Mouse (Mus musculus): ENCODE measurements around the gene Fastk.
"Not testable (repeated sequence)": the region's sequence is repeated elsewhere in the genome, so short reads cannot be mapped to it uniquely, and the experiment has no call there.

The Fastk gene

DNA sequence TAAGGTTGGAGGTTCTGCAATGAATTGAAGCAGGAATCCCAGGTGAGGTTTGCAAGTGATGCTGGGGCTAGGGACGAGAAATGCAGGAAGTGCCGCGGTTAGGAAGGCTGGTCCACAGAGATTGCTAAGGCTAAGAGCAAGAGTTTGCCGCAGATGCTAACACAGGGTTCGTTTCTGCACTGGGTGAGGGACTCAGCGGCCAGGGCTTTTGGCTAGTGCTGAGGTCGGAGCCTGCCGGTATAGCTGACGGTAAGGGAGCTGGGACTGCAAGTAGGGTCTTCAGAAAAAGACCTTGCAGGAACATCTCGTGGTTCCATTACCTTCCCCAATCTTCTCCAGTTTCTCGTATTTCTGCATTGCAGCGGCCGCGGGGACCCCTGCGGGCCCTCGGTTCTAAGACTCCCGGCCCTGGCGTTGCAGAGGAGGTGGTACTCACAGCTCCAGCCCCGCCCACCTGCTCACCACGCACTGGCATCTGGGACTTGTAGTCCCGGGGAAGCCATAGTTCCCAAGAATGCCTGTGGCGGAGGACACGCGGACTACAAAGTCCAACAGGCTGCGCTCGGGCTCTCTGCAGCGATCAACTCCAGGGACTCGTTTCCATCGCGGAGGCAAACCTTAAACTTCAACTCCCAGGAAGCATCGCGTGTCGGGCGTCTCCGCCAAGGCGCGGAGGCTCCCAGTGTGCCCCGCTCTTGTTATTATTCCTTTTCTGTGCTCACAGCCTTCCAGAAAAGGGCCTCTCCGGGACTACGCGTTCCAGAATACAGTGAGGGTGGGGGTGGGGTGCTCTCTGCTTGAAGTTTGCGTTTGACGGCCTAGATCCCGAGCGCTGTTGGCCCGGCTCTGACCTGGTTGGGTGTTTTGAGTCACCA lies 21.7 kb downstream of the Fastk start, which contains the start of the genes Cdk5 and Slc4a2:
Gene Cdk5, minus strand, starts transcription at position 402 of the 875 bp plus-strand sequence.
Gene Slc4a2, plus strand, starts transcription at position 709 of the 875 bp plus-strand sequence.
- DNase-seq: peak; percentile 97

DNA sequence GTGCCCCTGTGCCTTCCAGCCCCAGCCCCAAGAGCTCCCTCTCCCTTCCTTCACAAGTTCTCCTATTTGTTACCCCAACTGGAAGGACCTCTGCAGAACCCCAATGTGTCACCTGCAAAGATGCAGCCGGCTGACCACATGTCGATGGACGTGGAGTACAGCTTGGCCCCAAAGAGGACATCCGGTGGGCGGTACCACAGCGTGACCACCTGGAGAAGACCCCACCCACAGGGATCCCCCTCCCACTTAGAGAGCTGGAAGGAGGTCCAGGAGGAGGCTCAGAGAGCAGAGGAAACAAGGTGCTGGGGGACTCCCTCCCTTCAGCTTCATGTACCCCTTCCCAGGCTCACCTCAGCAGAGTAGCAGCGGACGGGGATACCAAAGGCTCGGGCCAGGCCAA lies 24.7 kb downstream of the Fastk start:
- no peak for DNase-seq

GRCm38 (mm10) chr5:24417587-24417986 lies 27.5 kb downstream of the Fastk start:
- no peak for DNase-seq

DNA sequence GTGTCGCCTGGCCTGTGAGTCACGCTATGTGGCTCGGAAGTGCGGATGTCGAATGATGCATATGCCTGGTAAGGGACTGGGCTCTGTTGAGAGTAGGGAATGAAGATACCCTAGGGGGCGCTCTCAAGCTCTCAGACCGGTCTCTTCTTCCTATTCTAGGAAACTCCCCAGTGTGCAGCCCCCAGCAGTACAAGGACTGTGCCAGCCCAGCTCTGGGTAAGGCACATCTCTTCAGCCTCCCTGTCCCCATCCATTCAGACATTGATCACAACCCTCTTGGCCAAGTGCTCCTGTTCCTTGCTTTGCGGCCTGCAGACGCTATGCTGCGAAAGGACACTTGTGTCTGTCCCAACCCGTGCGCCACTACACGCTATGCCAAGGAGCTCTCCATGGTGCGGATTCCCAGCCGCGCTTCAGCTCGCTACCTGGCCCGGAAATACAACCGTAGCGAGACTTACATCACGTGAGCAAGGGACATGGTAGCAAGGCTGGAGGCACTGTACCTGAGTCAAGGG lies 28.8 kb downstream of the Fastk start:
- DNase-seq: peak; percentile 78

DNA sequence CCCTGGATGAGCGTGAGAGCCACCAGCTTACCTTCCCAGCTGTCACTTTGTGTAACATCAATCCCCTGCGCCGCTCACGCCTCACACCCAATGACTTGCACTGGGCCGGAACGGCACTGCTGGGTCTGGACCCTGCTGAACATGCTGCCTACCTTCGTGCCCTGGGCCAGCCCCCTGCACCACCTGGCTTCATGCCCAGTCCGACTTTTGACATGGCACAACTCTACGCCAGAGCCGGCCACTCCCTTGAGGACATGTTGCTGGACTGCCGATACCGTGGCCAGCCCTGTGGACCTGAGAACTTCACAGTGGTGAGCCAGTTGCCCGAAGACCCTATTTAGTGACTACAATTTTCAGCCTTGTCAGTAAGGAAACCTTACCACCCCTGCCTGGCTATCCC lies 31.1 kb downstream of the Fastk start:
- DNase-seq: no peak

DNA sequence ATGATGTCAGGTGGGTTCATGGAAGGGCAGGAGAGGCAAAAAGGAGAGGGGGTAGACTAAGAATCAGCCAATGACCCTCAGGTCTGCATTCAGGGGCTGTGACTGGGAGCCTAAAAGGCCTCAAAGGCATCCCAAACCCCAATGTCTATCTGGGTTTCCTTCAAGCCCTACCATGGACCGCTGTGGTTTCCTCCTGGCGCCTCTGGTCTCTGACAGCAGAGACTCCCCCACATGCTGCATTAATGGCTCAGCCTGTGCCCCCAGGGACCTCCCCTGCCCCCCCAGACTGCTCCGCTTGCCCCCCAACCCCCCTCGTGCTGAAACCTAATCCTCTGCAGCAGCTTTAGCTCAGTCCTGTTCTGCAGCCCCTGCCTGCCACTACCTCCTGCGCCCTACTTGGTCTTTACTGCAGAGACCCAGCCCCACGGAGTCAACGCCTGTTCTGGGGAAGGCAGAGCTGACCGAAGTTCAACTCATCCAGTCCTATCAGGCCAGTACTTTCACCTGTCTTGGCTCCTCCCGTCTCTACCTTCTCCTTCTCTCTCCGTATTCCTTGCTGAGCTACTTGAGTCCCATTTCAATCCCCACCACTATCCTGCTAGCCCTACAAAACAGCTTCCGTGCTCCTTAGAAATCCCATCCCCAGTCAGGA lies 31.9 kb downstream of the Fastk start, which contains the start of gene Asic3:
Gene Asic3, plus strand, starts transcription at position 351 of the 652 bp plus-strand sequence.
- no peak for DNase-seq

DNA sequence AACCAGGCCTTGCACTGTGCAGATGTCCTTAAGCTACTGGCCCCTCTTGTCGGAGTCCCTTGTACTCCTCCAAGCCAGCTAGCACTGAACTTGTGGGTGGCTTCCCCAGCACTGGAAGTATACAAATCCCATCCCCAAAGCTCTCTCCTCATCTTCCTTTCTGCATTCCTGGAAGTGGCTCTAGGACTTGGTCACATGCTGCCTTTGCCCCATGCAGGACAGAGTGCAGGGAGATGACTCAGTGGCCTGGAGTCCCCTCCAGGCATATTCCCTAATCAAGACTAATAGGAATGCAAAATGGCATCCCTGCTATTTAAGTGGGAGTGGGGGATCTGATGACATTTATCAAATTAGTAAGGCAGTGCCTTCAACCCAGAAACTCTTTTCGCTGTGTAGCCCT lies 33.0 kb downstream of the Fastk start:
- no peak for DNase-seq

DNA sequence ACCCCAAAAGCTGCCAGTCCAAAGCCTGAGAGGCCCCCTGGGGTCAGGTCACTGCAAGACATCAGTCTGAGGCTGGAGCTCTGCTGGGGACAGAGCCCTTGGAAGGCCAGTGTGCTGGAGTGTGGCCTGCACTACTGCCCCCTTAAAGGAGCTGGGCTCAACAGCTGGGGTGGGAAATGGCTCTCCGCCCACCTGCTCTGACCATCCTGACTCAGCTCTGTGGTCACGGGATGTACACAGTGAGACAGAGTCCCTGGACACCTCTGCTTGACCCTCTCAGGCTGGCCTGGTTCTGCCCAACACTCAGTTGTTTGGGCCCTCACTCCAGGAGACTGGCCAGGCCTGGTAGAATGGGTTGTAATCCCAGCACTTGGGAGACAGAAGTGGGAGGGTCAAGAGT lies 35.6 kb downstream of the Fastk start:
- no peak for DNase-seq

DNA sequence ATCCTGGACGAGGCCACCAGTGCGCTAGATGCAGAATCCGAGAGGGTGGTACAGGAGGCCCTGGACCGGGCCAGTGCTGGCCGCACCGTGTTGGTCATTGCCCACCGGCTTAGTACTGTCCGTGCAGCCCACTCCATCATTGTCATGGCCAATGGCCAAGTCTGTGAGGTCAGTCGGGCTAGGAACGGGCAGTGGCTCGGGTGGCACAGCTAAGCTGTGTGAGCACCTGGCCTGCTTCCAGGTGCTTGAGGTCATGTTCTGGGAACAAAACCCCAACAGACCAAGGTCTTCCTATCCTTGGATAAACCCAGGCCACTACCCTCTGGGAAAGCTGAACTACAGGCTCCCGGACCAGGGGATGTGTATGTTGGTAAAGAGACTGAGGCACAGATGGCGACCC lies 36.4 kb downstream of the Fastk start:
- no peak for DNase-seq

GRCm38 (mm10) chr5:24405389-24405876 lies 39.7 kb downstream of the Fastk start:
- no peak for DNase-seq

- no peak for DNase-seq
These were observed 40.3 kb downstream of the Fastk start for GRCm38 (mm10) chr5:24404594-24405360.

DNA sequence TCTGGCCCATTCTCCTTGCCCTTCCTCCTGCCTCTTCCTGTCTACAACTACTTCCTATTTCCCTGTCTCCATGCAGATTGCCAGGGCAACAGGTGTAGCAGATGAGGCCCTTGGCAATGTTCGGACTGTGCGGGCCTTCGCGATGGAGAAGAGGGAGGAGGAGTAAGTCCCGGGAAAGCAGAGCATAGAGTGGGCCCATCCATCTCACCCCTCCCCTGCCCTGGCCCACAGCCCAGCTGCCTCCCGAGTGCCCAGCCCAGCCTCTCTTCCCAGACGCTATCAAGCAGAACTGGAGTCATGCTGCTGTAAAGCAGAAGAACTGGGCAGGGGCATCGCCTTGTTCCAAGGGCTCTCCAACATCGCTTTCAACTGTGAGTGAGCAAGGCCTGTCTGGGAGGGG lies 43.1 kb downstream of the Fastk start:
- no peak for DNase-seq

GRCm38 (mm10) chr5:24400911-24401605 lies 44.0 kb downstream of the Fastk start:
- no peak for DNase-seq

DNA sequence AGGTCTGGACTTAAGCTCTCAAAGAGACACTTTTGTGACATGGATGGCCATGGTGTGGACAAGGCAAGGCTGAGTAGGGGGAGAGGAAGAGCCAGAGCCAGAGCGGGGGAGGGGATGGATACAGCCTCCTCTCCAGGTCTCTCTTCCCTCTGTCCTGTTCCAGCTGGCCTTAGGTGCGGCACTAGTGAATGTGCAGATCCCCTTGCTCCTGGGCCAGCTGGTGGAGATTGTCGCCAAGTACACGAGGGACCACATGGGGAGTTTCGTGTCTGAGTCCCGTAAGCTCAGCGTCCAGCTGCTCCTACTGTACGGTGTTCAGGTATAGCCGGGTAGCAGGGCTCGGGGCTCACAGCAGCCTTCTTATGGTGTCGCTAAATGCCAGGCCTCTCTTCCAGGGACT lies 44.7 kb downstream of the Fastk start:
- no peak for DNase-seq

GRCm38 (mm10) chr5:24399686-24400085 lies 45.4 kb downstream of the Fastk start:
- no peak for DNase-seq

- not testable (repeated sequence) for DNase-seq
These were observed 48.8 kb downstream of the Fastk start for GRCm38 (mm10) chr5:24396254-24396653.

GRCm38 (mm10) chr5:24394165-24394894 lies 50.8 kb downstream of the Fastk start:
- peak; percentile 96 for DNase-seq

GRCm38 (mm10) chr5:24393392-24393997 lies 51.6 kb downstream of the Fastk start, which contains the start of gene Abcb8:
Abcb8 (plus strand) TSS chr5:24393663.
- DNase-seq: peak; percentile 81

DNA sequence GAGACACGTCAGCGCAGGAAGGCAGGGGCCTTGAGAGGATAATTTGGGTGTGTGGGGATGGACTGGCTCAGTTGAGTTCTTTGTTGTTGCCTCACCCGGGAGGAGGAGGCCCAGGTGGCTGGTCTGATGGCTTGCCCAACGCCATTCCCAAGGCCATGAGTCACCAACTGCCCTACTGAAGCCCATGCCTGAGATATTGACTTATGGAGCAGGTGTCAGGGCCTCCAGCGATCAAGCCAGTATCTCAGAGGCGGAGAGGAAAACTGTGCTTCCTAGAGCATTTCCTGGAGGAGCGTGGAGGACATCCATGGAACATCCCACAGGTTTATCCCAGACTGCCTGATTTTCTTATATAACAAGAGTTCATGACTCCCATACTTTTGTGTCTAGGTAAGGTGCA lies 52.4 kb downstream of the Fastk start:
- DNase-seq: no peak

GRCm38 (mm10) chr5:24391864-24392263 lies 53.2 kb downstream of the Fastk start, which contains the start of gene Atg9b:
Atg9b (minus strand) TSS chr5:24392143.
- DNase-seq: no peak

DNA sequence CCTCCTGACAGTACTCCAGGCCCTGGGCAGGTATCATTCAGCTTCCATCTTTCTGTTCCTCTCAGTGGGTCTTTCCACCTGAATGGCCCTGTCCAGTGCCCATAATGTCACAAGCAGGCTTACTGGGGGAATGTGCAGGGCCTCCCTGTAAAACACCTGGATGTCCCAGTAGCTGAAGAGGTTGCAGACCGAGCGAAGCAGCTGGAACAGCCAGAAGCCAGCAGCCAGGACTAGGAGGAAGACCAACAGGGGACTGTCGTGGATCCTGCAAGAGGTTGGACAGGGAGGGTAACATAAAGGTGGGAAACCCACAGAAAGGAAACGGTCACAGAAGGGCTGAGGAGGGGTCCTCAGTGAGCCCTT lies 55.4 kb downstream of the Fastk start:
- no peak for DNase-seq
